Mouse (Mus musculus): Measurements from ENCODE around the gene Lpin2. TPM values are rescaled to one million over a fixed set of nuclear protein-coding genes. Genes with fewer than 3 reads are reported as not detected.

The Lpin2 gene
- total RNA-seq, 2 experiments from 2014 or later = 3.0 to 6.3 TPM

GRCm38 (mm10) chr17:71199346-71199745 is 17.0 kb downstream of the Lpin2 start:
- no peak for DNase-seq (ENCODE audit: low spot score)

GRCm38 (mm10) chr17:71202136-71202535 is 19.8 kb downstream of the Lpin2 start:
- DNase-seq (ENCODE audit: low spot score) = no peak

- DNase-seq (ENCODE audit: low spot score) = no peak
These were observed 21.8 kb downstream of the Lpin2 start for GRCm38 (mm10) chr17:71203998-71204808.

- no peak for DNase-seq (ENCODE audit: low spot score)
These were observed 22.4 kb downstream of the Lpin2 start for GRCm38 (mm10) chr17:71204809-71205091.

- DNase-seq (ENCODE audit: low spot score) = no peak
These were observed 24.0 kb downstream of the Lpin2 start for GRCm38 (mm10) chr17:71206136-71206893.

- DNase-seq (ENCODE audit: low spot score) = no peak
These were observed 24.9 kb downstream of the Lpin2 start for GRCm38 (mm10) chr17:71207268-71207667.

GRCm38 (mm10) chr17:71208376-71208775 is 26.0 kb downstream of the Lpin2 start:
- no peak for DNase-seq (ENCODE audit: low spot score)

- no peak for DNase-seq (ENCODE audit: low spot score)
These were observed 26.6 kb downstream of the Lpin2 start for GRCm38 (mm10) chr17:71208921-71209320.

- DNase-seq (ENCODE audit: low spot score) = no peak
These were observed 27.6 kb downstream of the Lpin2 start for GRCm38 (mm10) chr17:71209936-71210335.

- DNase-seq (ENCODE audit: low spot score) = no peak
These were observed 29.7 kb downstream of the Lpin2 start for GRCm38 (mm10) chr17:71211962-71212646.

GRCm38 (mm10) chr17:71213666-71214065 is 31.3 kb downstream of the Lpin2 start:
- DNase-seq (ENCODE audit: low spot score) = no peak

- no peak for DNase-seq (ENCODE audit: low spot score)
These were observed 32.3 kb downstream of the Lpin2 start for GRCm38 (mm10) chr17:71214514-71215240.

GRCm38 (mm10) chr17:71215241-71215839 is 33.0 kb downstream of the Lpin2 start:
- DNase-seq (ENCODE audit: low spot score) = no peak

- no peak for DNase-seq (ENCODE audit: low spot score)
These were observed 33.9 kb downstream of the Lpin2 start for GRCm38 (mm10) chr17:71216263-71216662.

- no peak for DNase-seq (ENCODE audit: low spot score)
These were observed 34.8 kb downstream of the Lpin2 start for GRCm38 (mm10) chr17:71217111-71217685.

- DNase-seq (ENCODE audit: low spot score) = no peak
These were observed 39.0 kb downstream of the Lpin2 start for GRCm38 (mm10) chr17:71221383-71221782.

GRCm38 (mm10) chr17:71223676-71224075 is 41.3 kb downstream of the Lpin2 start:
- DNase-seq (ENCODE audit: low spot score) = no peak

- DNase-seq (ENCODE audit: low spot score) = no peak
These were observed 42.2 kb downstream of the Lpin2 start for GRCm38 (mm10) chr17:71224521-71224920.

- DNase-seq (ENCODE audit: low spot score) = no peak
These were observed 42.7 kb downstream of the Lpin2 start for GRCm38 (mm10) chr17:71225091-71225490.

GRCm38 (mm10) chr17:71227128-71227895 is 45.0 kb downstream of the Lpin2 start:
- DNase-seq (ENCODE audit: low spot score) = no peak

Measured in gastrocnemius, adult 18-20 months (tissue).